Mouse (Mus musculus) cerebellum, adult 2 months (tissue): Measurements from ENCODE around the gene Crtc1.

Experiments
- CTCF ChIP-seq: fragments of 200-500 bp; IDR thresholded peaks from 2 replicates; pipeline ENCODE4 v1.5.1; 2011; ENCODE audit warnings: low read depth, mild to moderate bottlenecking, control low read depth, low read length, moderate library complexity, borderline replicate concordance; ENCODE audit not compliant: insufficient read depth
- POLR2A ChIP-seq: fragments of 200-500 bp; IDR thresholded peaks from 2 replicates; pipeline ENCODE4 v1.6.1; 2011; ENCODE audit warnings: low read length, control low read depth, borderline replicate concordance; ENCODE audit not compliant: insufficient read depth

GRCm38 (mm10) chr8:70432991-70433536, 6.3 kb downstream of the Crtc1 start:
- TF ChIP-seq POLR2A (no peak), CTCF (no peak)
